Mouse (Mus musculus) neural tube, embryonic 11.5 days (tissue): Measurements from ENCODE around the gene Cyp2c38. TPM values are rescaled to one million over a fixed set of nuclear protein-coding genes. Genes with fewer than 3 reads are reported as not detected.
"Not testable (repeated sequence)": the region's sequence is repeated elsewhere in the genome, so short reads cannot be mapped to it uniquely, and the experiment has no call there.

ENCODE experiments used
- ATAC-seq: fragments of 200-750 bp; cut with Nextera tagmentation; 2 replicates; pipeline ENCODE4 v1.8.0; 2017; ENCODE audit warnings: moderate number of reproducible peaks, mild to moderate bottlenecking, moderate TSS enrichment, moderate library complexity; ENCODE audit not compliant: insufficient read depth, low FRiP score, low TSS enrichment
- DNase-seq: peaks from one replicate; pipeline ENCODE4 v3.0.0-alpha.2; 2015; ENCODE audit warnings: low spot score
- H3K27ac ChIP-seq: fragments of 300-500 bp; sonication (generic); 2 replicates; pipeline ENCODE4 v1.5.1; 2014; ENCODE audit warnings: low read depth, mild to moderate bottlenecking, low read length
- H3K27me3 ChIP-seq: fragments of 300-500 bp; sonication (generic); 2 replicates; pipeline ENCODE4 v1.6.1; 2014; ENCODE audit warnings: mild to moderate bottlenecking, low read length, mixed read lengths; ENCODE audit not compliant: control insufficient read depth, insufficient read depth
- H3K36me3 ChIP-seq: fragments of 300-500 bp; sonication (generic); 2 replicates; pipeline ENCODE4 v1.6.1; 2014; ENCODE audit warnings: mild to moderate bottlenecking, low read length, moderate library complexity, mixed read lengths; ENCODE audit not compliant: control insufficient read depth, insufficient read depth
- H3K4me1 ChIP-seq: fragments of 300-500 bp; sonication (generic); 2 replicates; pipeline ENCODE4 v1.6.1; 2014; ENCODE audit warnings: low read length, mixed read lengths; ENCODE audit not compliant: control insufficient read depth, insufficient read depth
- H3K4me2 ChIP-seq: fragments of 300-500 bp; sonication (generic); 2 replicates; pipeline ENCODE4 v1.6.1; 2014; ENCODE audit warnings: low read depth, mild to moderate bottlenecking, moderate library complexity
- H3K4me3 ChIP-seq: fragments of 300-500 bp; sonication (generic); 2 replicates; pipeline ENCODE4 v1.5.1; 2014; ENCODE audit warnings: low read depth, low read length
- H3K9ac ChIP-seq: fragments of 300-500 bp; sonication (generic); 2 replicates; pipeline ENCODE4 v1.6.1; 2014; ENCODE audit warnings: mild to moderate bottlenecking, low read length
- H3K9me3 ChIP-seq: fragments of 300-500 bp; sonication (generic); 2 replicates; pipeline ENCODE4 v1.6.1; 2016; ENCODE audit warnings: low read length; ENCODE audit not compliant: control insufficient read depth
- WGBS: fragments of 180-500 bp; shearing (Covaris S2); extraction: QIAGEN DNeasy Blood & Tissue Kit; methylation state at CpG from one replicate; pipeline ENCODE4 v1.1.7; 2014; 5-methylcytosine and 5-hydroxymethylcytosine counted together
- polyA plus RNA-seq: library from polyadenylated mRNA; unstranded; fragments of >200 nt; fragmentation: Nextera tagmentation; extraction: Ambion mirVana; gene quantifications from 2 replicates; pipeline ENCODE4 v1.2.1, GENCODE M21; 2014

The Cyp2c38 gene
- not detected in 2 replicates for polyA plus RNA-seq

DNA sequence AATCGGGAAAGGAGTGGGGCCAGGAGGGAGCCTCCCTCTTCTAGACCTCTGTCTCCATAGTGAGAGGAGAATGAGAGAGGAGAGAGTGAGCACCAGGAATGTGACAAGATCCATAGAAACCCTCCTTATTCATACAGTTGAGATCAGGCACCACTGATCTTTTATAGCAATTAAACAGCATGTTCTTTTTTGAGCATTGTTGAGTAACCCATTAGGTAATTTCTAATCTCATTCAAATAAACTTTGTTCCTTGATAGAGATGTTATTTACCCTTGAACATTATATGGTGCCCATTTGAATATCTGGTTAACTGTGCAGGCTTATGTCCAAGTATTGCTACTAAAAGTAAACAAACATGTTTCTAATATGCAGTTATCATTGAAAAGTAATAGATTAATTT lies at the start of gene Cyp2c38:
Gene Cyp2c38, minus strand, starts transcription at position 135 of the 400 bp plus-strand sequence.
- no peak within 1 kb of the TSS for H3K9ac ChIP-seq
- no peak within 1 kb of the TSS for H3K27ac ChIP-seq
- DNase-seq, result no peak
- ATAC-seq, result no peak
- no peak within 1 kb of the TSS for H3K4me2 ChIP-seq
- no peaks in the 10 kb centered on the region for H3K36me3 ChIP-seq
- H3K27me3 ChIP-seq, result no peaks in the 10 kb centered on the region
- no peak within 1 kb of the TSS for H3K4me3 ChIP-seq
- WGBS, result 89% methylated on average over 1 of the region's 1 CpGs
- H3K4me1 ChIP-seq, result no peaks in the 10 kb centered on the region
- H3K9me3 ChIP-seq, result no peaks in the 10 kb centered on the region

DNA sequence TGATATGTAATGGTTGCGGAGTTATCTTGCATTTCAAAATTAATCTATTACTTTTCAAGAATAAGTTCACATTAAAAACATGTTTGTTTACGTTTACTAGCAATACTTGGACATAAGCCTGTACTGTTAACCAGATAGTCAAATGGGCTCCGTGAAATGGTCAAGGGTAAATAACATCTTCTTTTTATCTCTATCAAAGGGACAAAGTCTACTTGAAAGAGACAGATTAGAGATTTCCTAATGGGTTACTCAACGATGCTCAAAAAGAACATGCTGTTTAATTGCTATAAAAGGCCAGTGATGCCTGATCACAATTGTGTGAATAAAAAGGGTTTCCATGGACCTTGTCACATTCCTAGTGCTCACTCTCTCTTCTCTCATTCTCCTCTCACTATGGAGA lies 47.7 kb upstream of the Cyp2c38 start, which contains the start of gene Cyp2c39:
Gene Cyp2c39, plus strand, starts transcription at position 329 of the 400 bp plus-strand sequence.
- no peak for DNase-seq
- WGBS, result 84% methylated on average over 4 of the region's 4 CpGs
- H3K27me3 ChIP-seq, result no peaks in the 10 kb centered on the region
- H3K4me3 ChIP-seq, result no peak within 1 kb of the TSS
- H3K9ac ChIP-seq, result no peak within 1 kb of the TSS
- H3K36me3 ChIP-seq, result no peaks in the 10 kb centered on the region
- H3K9me3 ChIP-seq, result no peaks in the 10 kb centered on the region
- H3K4me1 ChIP-seq, result no peaks in the 10 kb centered on the region
- no peak for ATAC-seq
- H3K4me2 ChIP-seq, result no peak within 1 kb of the TSS
- H3K27ac ChIP-seq, result no peak within 1 kb of the TSS

DNA sequence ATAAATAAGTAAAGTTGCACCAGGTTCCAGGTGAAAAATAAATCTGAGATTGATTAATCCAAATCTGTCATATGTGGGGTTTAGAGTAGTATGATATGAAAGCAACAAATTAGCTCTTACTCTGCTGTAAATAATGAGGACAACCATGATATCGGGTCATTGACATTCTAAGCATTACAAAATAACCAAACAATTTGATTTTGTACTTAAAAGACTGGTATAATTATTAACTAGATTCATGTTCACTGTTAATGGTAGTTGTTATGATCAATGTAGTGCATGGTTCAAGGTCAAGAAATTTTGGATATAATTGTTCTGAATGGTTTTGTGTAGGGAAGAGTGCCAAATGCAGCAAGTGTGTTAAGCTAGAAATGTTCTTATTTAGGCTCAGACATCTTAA lies 46.7 kb upstream of the Cyp2c38 start:
- H3K27me3 ChIP-seq, result no peaks in the 10 kb centered on the region
- H3K4me1 ChIP-seq, result no peaks in the 10 kb centered on the region
- 79% methylated on average over 1 of the region's 1 CpGs for WGBS
- DNase-seq, result no peak
- no peak overlapping the region for H3K27ac ChIP-seq
- H3K36me3 ChIP-seq, result no peaks in the 10 kb centered on the region
- ATAC-seq, result no peak
- no peak overlapping the region for H3K9ac ChIP-seq
- no peak overlapping the region for H3K4me2 ChIP-seq
- H3K4me3 ChIP-seq, result no peak overlapping the region
- H3K9me3 ChIP-seq, result no peaks in the 10 kb centered on the region

DNA sequence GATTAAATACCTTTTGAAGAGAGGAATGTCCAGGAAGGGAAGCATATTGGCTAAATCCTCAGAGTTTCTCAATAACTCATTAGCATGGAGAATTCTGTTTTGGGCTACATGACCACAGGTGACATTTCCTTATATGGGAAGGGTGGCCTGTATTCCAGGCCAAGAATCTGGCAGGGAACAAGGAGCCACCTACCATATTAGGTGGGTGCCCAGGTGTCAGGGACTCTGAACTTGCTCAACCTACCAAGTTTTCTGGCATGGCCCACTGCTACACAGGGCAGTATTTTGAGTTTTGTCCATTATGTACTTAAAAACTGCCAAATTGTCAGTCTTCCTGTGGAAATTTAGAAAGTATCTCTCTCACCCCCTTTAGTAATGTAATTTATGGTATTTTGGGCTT lies 43.5 kb upstream of the Cyp2c38 start:
- ATAC-seq (no peak), DNase-seq (no peak)
- Histone ChIP-seq H3K4me2 (no peak overlapping the region), H3K9ac (no peak overlapping the region), H3K9me3 (no peaks in the 10 kb centered on the region), H3K27me3 (no peaks in the 10 kb centered on the region), H3K4me3 (no peak overlapping the region), H3K36me3 (no peaks in the 10 kb centered on the region), H3K27ac (no peak overlapping the region), H3K4me1 (no peaks in the 10 kb centered on the region)

DNA sequence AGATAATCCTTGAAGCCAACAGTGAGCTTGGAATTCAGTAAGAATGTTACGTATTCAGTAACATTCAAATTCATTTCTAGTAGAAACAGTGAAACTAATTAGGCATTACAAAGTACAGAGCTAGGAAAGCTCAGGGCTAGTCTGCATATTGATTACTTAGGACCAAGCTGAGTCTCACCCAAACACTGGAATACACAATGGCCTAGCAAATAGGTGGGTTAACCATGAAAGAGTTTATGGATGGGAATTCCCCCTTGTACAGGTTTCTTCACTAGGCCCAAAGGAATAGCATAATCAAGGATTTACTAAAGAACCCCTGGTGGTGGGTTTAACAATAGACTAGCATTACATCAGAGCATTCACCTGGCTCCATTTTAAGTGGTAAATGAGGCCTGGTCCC lies 21.1 kb upstream of the Cyp2c38 start:
- not testable (repeated sequence) for H3K9ac ChIP-seq, H3K27me3 ChIP-seq, H3K4me2 ChIP-seq, H3K27ac ChIP-seq, H3K9me3 ChIP-seq, DNase-seq, H3K4me3 ChIP-seq, H3K36me3 ChIP-seq, H3K4me1 ChIP-seq, ATAC-seq
- WGBS, result 95% methylated on average over 1 of the region's 1 CpGs

DNA sequence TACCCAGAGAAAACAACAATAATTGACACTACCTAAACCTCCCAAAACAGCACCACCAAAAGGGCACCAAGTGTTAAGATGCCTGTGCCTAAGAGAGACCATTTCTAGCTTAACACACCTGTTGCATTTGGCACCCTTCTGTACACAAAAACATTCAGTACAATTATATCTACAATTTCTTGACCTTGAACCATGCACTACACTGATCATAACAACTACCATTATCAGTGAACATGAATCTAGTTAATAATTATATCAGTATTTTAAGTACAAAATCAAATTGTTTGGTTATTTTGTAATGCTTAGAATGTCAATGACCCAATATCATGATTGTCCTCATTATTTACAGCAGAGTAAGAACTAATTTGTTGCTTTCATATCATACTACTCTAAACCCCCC lies 1.0 kb upstream of the Cyp2c38 start:
- no peak for DNase-seq
- no peaks in the 10 kb centered on the region for H3K4me1 ChIP-seq
- H3K36me3 ChIP-seq, result no peaks in the 10 kb centered on the region
- H3K4me3 ChIP-seq, result no peak overlapping the region
- no peak overlapping the region for H3K4me2 ChIP-seq
- no peaks in the 10 kb centered on the region for H3K9me3 ChIP-seq
- no peak overlapping the region for H3K9ac ChIP-seq
- H3K27ac ChIP-seq, result no peak overlapping the region
- no peaks in the 10 kb centered on the region for H3K27me3 ChIP-seq
- ATAC-seq, result no peak

Other genes starting within 250 kb of the Cyp2c38 start
- not detected in 2 replicates for gene Cyp2c29, start 193.7 kb downstream of the Cyp2c38 start, polyA plus RNA-seq
- not detected in 2 replicates for gene Cyp2c39, start 47.8 kb upstream of the Cyp2c38 start, polyA plus RNA-seq
- gene Cyp2c67, start 186.0 kb upstream of the Cyp2c38 start, polyA plus RNA-seq, result not detected in 2 replicates